Mouse (Mus musculus): Measurements from ENCODE around the gene Foxn2. TPM values are rescaled to one million over a fixed set of nuclear protein-coding genes. Genes with fewer than 3 reads are reported as not detected.

The Foxn2 gene
- total RNA-seq, 2 experiments from 2014 or later: 13.6 to 13.9 TPM

- DNase-seq: no peak
Observed at GRCm38 (mm10) chr17:88494121-88494771, 53.7 kb downstream of the Foxn2 start.

GRCm38 (mm10) chr17:88494772-88495132, 54.2 kb downstream of the Foxn2 start:
- no peak for DNase-seq

GRCm38 (mm10) chr17:88498090-88498682, 57.7 kb downstream of the Foxn2 start:
- DNase-seq: no peak

- no peak for DNase-seq
Observed at GRCm38 (mm10) chr17:88504056-88504455, 63.5 kb downstream of the Foxn2 start.

- no peak for DNase-seq
Observed at GRCm38 (mm10) chr17:88505275-88505723, 64.8 kb downstream of the Foxn2 start.

GRCm38 (mm10) chr17:88505941-88506340, 65.4 kb downstream of the Foxn2 start:
- DNase-seq: no peak

GRCm38 (mm10) chr17:88507376-88507775, 66.9 kb downstream of the Foxn2 start:
- DNase-seq: no peak

GRCm38 (mm10) chr17:88508846-88509508, 68.5 kb downstream of the Foxn2 start:
- DNase-seq: peak; percentile 67

- no peak for DNase-seq
Observed at GRCm38 (mm10) chr17:88509999-88510398, 69.5 kb downstream of the Foxn2 start.

GRCm38 (mm10) chr17:88511095-88511551, 70.6 kb downstream of the Foxn2 start:
- peak; percentile 86 for DNase-seq

- no peak for DNase-seq
Observed at GRCm38 (mm10) chr17:88516477-88516876, 76.0 kb downstream of the Foxn2 start.

GRCm38 (mm10) chr17:88527781-88528180, 87.3 kb downstream of the Foxn2 start:
- DNase-seq: peak; percentile 19

GRCm38 (mm10) chr17:88529519-88530235, 89.2 kb downstream of the Foxn2 start, which contains the start of gene Ppp1r21:
Gene Ppp1r21 (plus strand): TSS chr17:88530118.
- DNase-seq: peak; percentile 99

GRCm38 (mm10) chr17:88530236-88530619, 89.7 kb downstream of the Foxn2 start:
- DNase-seq: no peak

GRCm38 (mm10) chr17:88530667-88531066, 90.2 kb downstream of the Foxn2 start:
- no peak for DNase-seq

- no peak for DNase-seq
Observed at GRCm38 (mm10) chr17:88531176-88531575, 90.7 kb downstream of the Foxn2 start.

GRCm38 (mm10) chr17:88537842-88538430, 97.4 kb downstream of the Foxn2 start:
- DNase-seq: no peak

Other genes with a start within 250 kb of the Foxn2 start
- 10 to 100 TPM; 11.5 to 16.7 TPM for gene Ppp1r21, start 89.4 kb downstream of the Foxn2 start, total RNA-seq (2021)
- gene Ston1, start 157.0 kb downstream of the Foxn2 start, total RNA-seq (2021): 10 to 100 TPM; 25.3 to 28.7 TPM
- gene Gtf2a1l, start 227.9 kb downstream of the Foxn2 start, total RNA-seq (2021): not detected